Mouse (Mus musculus) erythroblast, embryonic 14.5 days (primary cell): ENCODE measurements around the gene Sarnp.

Experiments used
- GATA1 ChIP-seq: IDR thresholded peaks from 2 replicates; pipeline ENCODE4 v1.6.1; 2012; ENCODE audit warnings: low read length, inconsistent platforms, mixed read lengths
- TAL1 ChIP-seq: IDR thresholded peaks from 3 replicates; pipeline ENCODE4 v1.6.1; 2012; ENCODE audit warnings: low read length, inconsistent platforms, mixed read lengths

DNA sequence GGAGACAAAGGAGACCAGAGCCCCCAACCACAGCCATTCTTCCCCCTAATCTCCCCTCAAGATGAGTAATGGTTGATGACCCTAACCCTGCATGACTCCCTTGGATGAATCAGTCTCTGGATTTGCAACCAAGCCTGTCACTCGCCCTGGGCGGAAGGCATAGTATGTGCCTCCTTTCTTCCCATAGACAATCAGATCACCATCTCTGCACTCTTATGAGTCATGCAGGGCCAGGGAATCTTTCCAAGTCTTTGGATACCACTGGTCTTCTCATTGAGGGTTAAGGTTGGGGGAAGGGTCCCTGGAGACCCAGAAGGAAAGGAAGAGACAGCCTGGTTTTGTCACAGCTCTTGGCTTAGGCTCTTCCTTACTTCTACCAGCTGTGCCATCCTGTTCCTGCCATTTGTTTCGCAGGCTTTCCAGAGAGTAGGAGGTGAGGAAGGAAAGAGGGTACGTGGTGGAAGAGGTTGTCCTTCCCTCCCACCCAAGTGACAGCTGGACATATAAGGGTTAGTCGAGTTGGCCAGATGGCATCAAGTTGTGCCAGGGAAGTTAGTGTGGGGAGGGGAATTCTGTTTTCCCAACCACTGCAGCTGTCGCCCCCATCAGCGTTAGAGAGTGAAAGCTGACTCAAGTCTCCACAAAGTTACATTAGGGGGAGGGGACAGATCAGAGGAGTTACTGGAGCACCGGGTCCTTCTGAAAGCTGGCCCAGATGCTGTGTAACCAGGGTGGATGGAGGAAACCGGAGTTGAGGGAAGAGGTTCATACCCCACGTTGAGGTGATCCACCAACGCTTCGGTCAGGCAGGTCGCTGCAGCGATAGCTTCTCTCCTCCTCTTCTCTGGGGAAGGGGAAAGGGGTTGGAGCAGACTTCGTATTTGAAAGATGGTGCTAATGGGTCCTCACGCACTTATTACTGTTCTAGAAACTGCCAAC lies 105.0 kb downstream of the Sarnp start:
- TF ChIP-seq GATA1 (no peak), TAL1 (no peak)
